Mouse (Mus musculus) hindbrain, embryonic 16.5 days (tissue): ENCODE data around the gene Atcay. TPM values are rescaled to one million over a fixed set of nuclear protein-coding genes. Genes with fewer than 3 reads are reported as not detected.

Experiments used
- ATAC-seq: fragments of 200-750 bp; cut with Nextera tagmentation; 2 replicates; pipeline ENCODE4 v1.8.0; 2017; ENCODE audit warnings: moderate TSS enrichment, moderate library complexity
- H3K27ac ChIP-seq: fragments of 300-500 bp; sonication (generic); 2 replicates; pipeline ENCODE4 v1.5.1; 2014; ENCODE audit warnings: low read depth, mild to moderate bottlenecking, control low read depth, low read length, moderate library complexity
- H3K27me3 ChIP-seq: fragments of 300-500 bp; sonication (generic); replicated peaks from 2 replicates; pipeline ENCODE4 v1.6.1; 2014; ENCODE audit warnings: low read length; ENCODE audit not compliant: control insufficient read depth, insufficient read depth
- H3K36me3 ChIP-seq: fragments of 300-500 bp; sonication (generic); 2 replicates; pipeline ENCODE4 v1.6.1; 2014; ENCODE audit warnings: mild to moderate bottlenecking, low read length, moderate library complexity, mixed read lengths; ENCODE audit not compliant: control insufficient read depth, insufficient read depth
- H3K4me1 ChIP-seq: fragments of 300-500 bp; sonication (generic); 2 replicates; pipeline ENCODE4 v1.6.1; 2014; ENCODE audit warnings: low read depth, low read length; ENCODE audit not compliant: control insufficient read depth, insufficient read depth
- H3K4me2 ChIP-seq: fragments of 300-500 bp; sonication (generic); 2 replicates; pipeline ENCODE4 v1.6.1; 2014; ENCODE audit warnings: mild to moderate bottlenecking, low read length, control low read depth, moderate library complexity
- H3K4me3 ChIP-seq: fragments of 300-500 bp; sonication (generic); 2 replicates; pipeline ENCODE4 v1.5.1; 2014; ENCODE audit warnings: mild to moderate bottlenecking, low read length, control low read depth, moderate library complexity
- H3K9ac ChIP-seq: fragments of 300-500 bp; sonication (generic); 2 replicates; pipeline ENCODE4 v1.6.1; 2014; ENCODE audit warnings: low read depth, mild to moderate bottlenecking, control low read depth, low read length, moderate library complexity
- H3K9me3 ChIP-seq: fragments of 300-500 bp; sonication (generic); 2 replicates; pipeline ENCODE4 v1.6.1; 2014; ENCODE audit warnings: mild to moderate bottlenecking, low read length, moderate library complexity; ENCODE audit not compliant: control insufficient read depth
- whole genome bisulfite sequencing: fragments of 180-500 bp; shearing (Covaris S2); extraction: QIAGEN DNeasy Blood & Tissue Kit; methylation state at CpG from one replicate; pipeline ENCODE4 v1.1.7; 2014; 5-methylcytosine and 5-hydroxymethylcytosine counted together
- microRNA-seq: library from miRNA; unstranded; fragments of <30 nt; microRNA quantifications from one replicate; pipeline ENCODE4, GENCODE M21; 2017
- polyA plus RNA-seq: library from polyadenylated mRNA; unstranded; fragments of >200 nt; fragmentation: Nextera tagmentation; extraction: Ambion mirVana; gene quantifications from 2 replicates; pipeline ENCODE4 v1.2.1, GENCODE M21; 2015

The Atcay gene
- polyA plus RNA-seq, 1 experiment from 2014 or later, result 85.6 TPM

DNA sequence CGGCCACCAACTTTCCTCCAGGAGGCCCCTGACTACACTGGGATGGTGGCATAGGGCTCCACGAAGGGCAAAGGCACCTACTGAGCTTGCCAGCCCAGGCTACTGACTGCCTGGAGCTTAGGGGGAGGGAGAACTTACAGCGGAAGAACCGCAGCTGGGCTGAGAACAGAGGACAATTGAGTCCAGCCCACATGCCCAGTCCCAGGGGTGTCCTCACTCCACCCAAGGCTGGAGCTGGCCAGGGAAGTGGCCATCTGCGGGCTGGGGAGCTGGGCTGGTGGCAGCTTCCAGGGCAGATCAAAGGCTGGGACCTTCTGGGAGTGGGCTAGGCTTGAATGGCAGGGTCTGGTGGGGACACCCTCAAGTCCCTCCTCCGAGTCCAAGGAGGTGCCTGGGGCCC lies 75.9 kb downstream of the Atcay start:
- Histone ChIP-seq H3K4me3 (no peak overlapping the region), H3K27me3 (no peaks in the 10 kb centered on the region), H3K27ac (no peak overlapping the region), H3K36me3 (peaks cover 47% of the 10 kb centered on the region), H3K9me3 (no peaks in the 10 kb centered on the region), H3K4me1 (no peaks in the 10 kb centered on the region), H3K9ac (no peak overlapping the region), H3K4me2 (no peak overlapping the region)
- WGBS, result 85% methylated on average over 6 of the region's 6 CpGs
- ATAC-seq, result no peak

Small RNA genes lying within 50 kb of the gene (microRNA-seq; reads per million reads assigned to microRNA genes)
- 8.3 reads per million, percentile 25 among the genes with 10 or more reads in this experiment for gene Mir3057

Other genes with a start within 250 kb of the Atcay start
- 25.4 and 27.0 TPM in 2 replicates for gene Gng7, start 215.9 kb downstream of the Atcay start, polyA plus RNA-seq
- 74.4 and 81.7 TPM in 2 replicates for gene Diras1, start 205.2 kb downstream of the Atcay start, polyA plus RNA-seq
- 48.3 and 54.3 TPM in 2 replicates for gene Slc39a3, start 193.4 kb downstream of the Atcay start, polyA plus RNA-seq
- 334 and 346 TPM in 2 replicates for gene Sgta, start 170.7 kb downstream of the Atcay start, polyA plus RNA-seq
- 49.8 and 53.5 TPM in 2 replicates for gene Thop1, start 160.8 kb downstream of the Atcay start, polyA plus RNA-seq
- 0.24 and 0.32 TPM in 2 replicates for gene Creb3l3, start 132.0 kb downstream of the Atcay start, polyA plus RNA-seq
- gene Map2k2, start 124.9 kb downstream of the Atcay start, polyA plus RNA-seq, result 236 and 240 TPM in 2 replicates
- 13.3 and 13.6 TPM in 2 replicates for gene Zbtb7a, start 95.6 kb downstream of the Atcay start, polyA plus RNA-seq
- 47.1 and 56.9 TPM in 2 replicates for gene Pias4, start 62.9 kb downstream of the Atcay start, polyA plus RNA-seq
- 525 and 551 TPM in 2 replicates for gene Eef2, start 54.2 kb downstream of the Atcay start, polyA plus RNA-seq
- 49.0 and 58.7 TPM in 2 replicates for gene Dapk3, start 47.8 kb downstream of the Atcay start, polyA plus RNA-seq
- gene 4930442H23Rik, start 47.0 kb downstream of the Atcay start, polyA plus RNA-seq, result not detected in 2 replicates
- gene Nmrk2, start 28.8 kb downstream of the Atcay start, polyA plus RNA-seq, result 0.09 and 0.24 TPM in 2 replicates
- 23.8 and 28.7 TPM in 2 replicates for gene Zfr2, start 2.3 kb upstream of the Atcay start, polyA plus RNA-seq
- gene Matk, start 22.1 kb upstream of the Atcay start, polyA plus RNA-seq, result 60.4 and 72.8 TPM in 2 replicates
- gene Mrpl54, start 36.1 kb upstream of the Atcay start, polyA plus RNA-seq, result 126 and 137 TPM in 2 replicates
- 39.2 and 41.8 TPM in 2 replicates for gene Apba3, start 36.1 kb upstream of the Atcay start, polyA plus RNA-seq
- gene Tjp3, start 60.7 kb upstream of the Atcay start, polyA plus RNA-seq, result 5.3 and 6.4 TPM in 2 replicates
- 128 and 144 TPM in 2 replicates for gene Pip5k1c, start 62.1 kb upstream of the Atcay start, polyA plus RNA-seq
- gene Cactin, start 90.3 kb upstream of the Atcay start, polyA plus RNA-seq, result 26.3 and 30.6 TPM in 2 replicates
- gene Tbxa2r, start 97.9 kb upstream of the Atcay start, polyA plus RNA-seq, result 5.4 and 6.3 TPM in 2 replicates
- gene Gipc3, start 112.4 kb upstream of the Atcay start, polyA plus RNA-seq, result not detected in 2 replicates
- gene Hmg20b, start 119.6 kb upstream of the Atcay start, polyA plus RNA-seq, result 31.7 TPM in 2 replicates
- 17.5 and 19.0 TPM in 2 replicates for gene Mfsd12, start 126.7 kb upstream of the Atcay start, polyA plus RNA-seq
- 0.49 and 1.1 TPM in 2 replicates for gene 4930404N11Rik, start 135.0 kb upstream of the Atcay start, polyA plus RNA-seq
- 149 and 156 TPM in 2 replicates for gene Fzr1, start 147.7 kb upstream of the Atcay start, polyA plus RNA-seq
- gene Dohh, start 153.6 kb upstream of the Atcay start, polyA plus RNA-seq, result 99.8 and 108 TPM in 2 replicates
- gene Gm48551, start 153.6 kb upstream of the Atcay start, polyA plus RNA-seq, result 7.9 and 9.4 TPM in 2 replicates
- gene Gm48552, start 158.2 kb upstream of the Atcay start, polyA plus RNA-seq, result 1.5 and 2.2 TPM in 2 replicates
- gene Smim24, start 162.2 kb upstream of the Atcay start, polyA plus RNA-seq, result 1.6 and 2.3 TPM in 2 replicates
- 24.5 and 34.5 TPM in 2 replicates for gene Nfic, start 224.8 kb upstream of the Atcay start, polyA plus RNA-seq